In genomic region chr1:191072329-191072913, GRCm38 (mm10) we compare ENCODE assay signal across 20 mouse cellular contexts. TPM values are rescaled to one million over a fixed set of nuclear protein-coding genes. Genes with fewer than 3 reads are reported as not detected.
DNase-seq lines count a peak whose midpoint lies in the region; ATAC-seq and TF ChIP-seq lines count a peak whose summit lies in the region.
"Had no signal": no experiment of that assay in that cellular context is flagged by ENCODE, and none has a peak within 500 bp of the region (broad histone marks: within the 10 kb centered on the region; RNA-seq: fewer than 3 reads in every experiment).

No protein-coding gene starts in this region.

- intact Hi-C loops in heart, adult 2 months (cut with DNase I), result no loop called here

- 87% methylated on average over 16 of the region's 16 CpGs for WGBS in heart, adult 2 months
- 85% methylated on average over 16 of the region's 16 CpGs for WGBS in liver, embryonic 12.5 days (ENCODE audit: insufficient replicate concordance)
- 88% methylated on average over 16 of the region's 16 CpGs for WGBS in liver, embryonic 11.5 days
- WGBS in kidney, postnatal 0 days, result 84% methylated on average over 16 of the region's 16 CpGs
- WGBS in stomach, embryonic 15.5 days, result 90% methylated on average over 16 of the region's 16 CpGs
- WGBS in midbrain, embryonic 10.5 days, result 95% methylated on average over 16 of the region's 16 CpGs

- TF ChIP-seq CTCF in heart, adult 2 months (IDR thresholded peaks at IDR 0.05), result no peak
- TF ChIP-seq CTCF in kidney, postnatal 0 days (IDR thresholded peaks at IDR 0.05; ENCODE audit: low read depth), result no peak

- TF ChIP-seq POLR2A in heart, adult 2 months (IDR thresholded peaks at IDR 0.05; ENCODE audit: insufficient read depth, low read depth, low read length), result no peak

- H3K9ac ChIP-seq in heart, adult 2 months (ENCODE audit: low read depth, low read length), result no peak overlapping the region
- no peak overlapping the region for H3K9ac ChIP-seq in liver, embryonic 12.5 days
- no peak overlapping the region for H3K9ac ChIP-seq in liver, embryonic 11.5 days (ENCODE audit: low read depth, low read length)
- no peak overlapping the region for H3K9ac ChIP-seq in kidney, postnatal 0 days (ENCODE audit: low read depth, low read length)
- H3K9ac ChIP-seq in stomach, embryonic 15.5 days, result no peak overlapping the region
- H3K9ac ChIP-seq: midbrain, embryonic 15.5 days had no signal

- no peak for DNase-seq in heart, adult 2 months
- no peak for DNase-seq in heart, adult 11 months
- DNase-seq in liver, embryonic 11.5 days (ENCODE audit: low spot score), result no peak
- no peak for DNase-seq in kidney, postnatal 0 days (ENCODE audit: low spot score)
- DNase-seq in MN1 (ENCODE audit: low spot score), result no peak
- DNase-seq in midbrain, embryonic 10.5 days (ENCODE audit: low spot score), result no peak
- DNase-seq: cerebellum, adult 9-10 months; gastrocnemius, postnatal 36 days; layer of hippocampus, postnatal 36 days; lung, adult 2 months; right cerebral cortex, postnatal 14 days; thymus, adult 2 months had no signal

- H3K4me3 ChIP-seq in heart, adult 2 months, result no peak overlapping the region
- H3K4me3 ChIP-seq in liver, embryonic 12.5 days, result no peak overlapping the region
- H3K4me3 ChIP-seq in liver, embryonic 11.5 days (ENCODE audit: low read depth, low read length), result no peak overlapping the region
- H3K4me3 ChIP-seq in kidney, postnatal 0 days (replicated peaks; ENCODE audit: low read depth, low read length), result no peak overlapping the region
- H3K4me3 ChIP-seq in stomach, embryonic 15.5 days (replicated peaks), result no peak overlapping the region
- no peak overlapping the region for H3K4me3 ChIP-seq in midbrain, embryonic 10.5 days
- H3K4me3 ChIP-seq: midbrain, embryonic 15.5 days had no signal

- no peaks in the 10 kb centered on the region for H3K27me3 ChIP-seq in heart, adult 2 months (ENCODE audit: control insufficient read depth, insufficient read depth, low read length)
- no peaks in the 10 kb centered on the region for H3K27me3 ChIP-seq in liver, embryonic 12.5 days (replicated peaks)
- no peaks in the 10 kb centered on the region for H3K27me3 ChIP-seq in liver, embryonic 11.5 days (replicated peaks; ENCODE audit: control insufficient read depth, insufficient read depth, low read length)
- no peaks in the 10 kb centered on the region for H3K27me3 ChIP-seq in kidney, postnatal 0 days (ENCODE audit: insufficient read depth, low read length)
- H3K27me3 ChIP-seq in stomach, embryonic 15.5 days (replicated peaks), result no peaks in the 10 kb centered on the region
- no peaks in the 10 kb centered on the region for H3K27me3 ChIP-seq in midbrain, embryonic 10.5 days (ENCODE audit: low read depth, poor library complexity, severe bottlenecking)
- H3K27me3 ChIP-seq: midbrain, embryonic 15.5 days had no signal

- no peak for ATAC-seq in liver, embryonic 12.5 days
- no peak for ATAC-seq in liver, embryonic 11.5 days (replicated peaks; ENCODE audit: low FRiP score)
- peak; percentile 67 for ATAC-seq in kidney, postnatal 0 days (replicated peaks; ENCODE audit: low FRiP score, low read depth)
- ATAC-seq in stomach, embryonic 15.5 days (ENCODE audit: insufficient read depth, low FRiP score, low read depth), result no peak
- ATAC-seq: forebrain, embryonic 14.5 days; hindbrain, embryonic 16.5 days; midbrain, embryonic 15.5 days had no signal

- peak overlapping the region; percentile 6; the same call in 1 of the 2 replicates for H3K27ac ChIP-seq in heart, adult 2 months
- H3K27ac ChIP-seq in liver, embryonic 12.5 days, result 0 out of 2 replicates have a peak overlapping the region, but pooled peaks have one; percentile 5
- H3K27ac ChIP-seq in liver, embryonic 11.5 days (ENCODE audit: low read depth, low read length), result no peak overlapping the region
- H3K27ac ChIP-seq in kidney, postnatal 0 days, result no peak overlapping the region; the same call in 1 of the 2 replicates
- H3K27ac ChIP-seq in stomach, embryonic 15.5 days, result peak overlapping the region; percentile 31; the same call in 1 of the 2 replicates
- no peak overlapping the region for H3K27ac ChIP-seq in midbrain, embryonic 10.5 days (replicated peaks)
- H3K27ac ChIP-seq: midbrain, embryonic 15.5 days had no signal

- H3K36me3 ChIP-seq in heart, adult 2 months (ENCODE audit: control insufficient read depth, insufficient read depth, low read length), result no peaks in the 10 kb centered on the region
- peaks cover 100% of the 10 kb centered on the region for H3K36me3 ChIP-seq in liver, embryonic 12.5 days
- H3K36me3 ChIP-seq in liver, embryonic 11.5 days (ENCODE audit: control insufficient read depth, insufficient read depth, low read length), result peaks cover 54% of the 10 kb centered on the region
- peaks cover 18% of the 10 kb centered on the region; the same call in 1 of the 2 replicates for H3K36me3 ChIP-seq in kidney, postnatal 0 days (ENCODE audit: insufficient read depth, low read length)
- peaks cover 44% of the 10 kb centered on the region for H3K36me3 ChIP-seq in stomach, embryonic 15.5 days
- H3K36me3 ChIP-seq in midbrain, embryonic 10.5 days, result peaks cover 100% of the 10 kb centered on the region
- H3K36me3 ChIP-seq: midbrain, embryonic 15.5 days had no signal

- no peaks in the 10 kb centered on the region for H3K9me3 ChIP-seq in liver, embryonic 12.5 days (replicated peaks)
- no peaks in the 10 kb centered on the region for H3K9me3 ChIP-seq in liver, embryonic 11.5 days (ENCODE audit: control insufficient read depth, low read length)
- H3K9me3 ChIP-seq in kidney, postnatal 0 days (replicated peaks; ENCODE audit: low read length), result no peaks in the 10 kb centered on the region
- no peaks in the 10 kb centered on the region for H3K9me3 ChIP-seq in stomach, embryonic 15.5 days
- no peaks in the 10 kb centered on the region for H3K9me3 ChIP-seq in midbrain, embryonic 10.5 days (replicated peaks)
- H3K9me3 ChIP-seq: midbrain, embryonic 15.5 days had no signal

- no peak for TF ChIP-seq EP300 in heart, adult 2 months (IDR thresholded peaks at IDR 0.05; ENCODE audit: insufficient read depth, low read depth, low read length)

- H3K79me2 ChIP-seq in heart, adult 2 months (replicated peaks; ENCODE audit: control insufficient read depth, insufficient read depth, low read length), result no peaks in the 10 kb centered on the region

- H3K4me2 ChIP-seq in liver, embryonic 12.5 days, result no peak overlapping the region
- no peak overlapping the region for H3K4me2 ChIP-seq in liver, embryonic 11.5 days
- no peak overlapping the region for H3K4me2 ChIP-seq in kidney, postnatal 0 days (ENCODE audit: low read length)
- no peak overlapping the region for H3K4me2 ChIP-seq in stomach, embryonic 15.5 days
- H3K4me2 ChIP-seq: midbrain, embryonic 15.5 days had no signal

- peaks cover 1% of the 10 kb centered on the region; the same call in 1 of the 2 replicates for H3K4me1 ChIP-seq in heart, adult 2 months (ENCODE audit: control insufficient read depth, insufficient read depth, low read length)
- H3K4me1 ChIP-seq in liver, embryonic 12.5 days, result 0 out of 2 replicates have a peak, but pooled peaks cover 6% of the 10 kb centered on the region
- H3K4me1 ChIP-seq in liver, embryonic 11.5 days (replicated peaks; ENCODE audit: control insufficient read depth, insufficient read depth, low read length), result no peaks in the 10 kb centered on the region
- no peaks in the 10 kb centered on the region for H3K4me1 ChIP-seq in kidney, postnatal 0 days (replicated peaks; ENCODE audit: insufficient read depth, low read length)
- no peaks in the 10 kb centered on the region for H3K4me1 ChIP-seq in stomach, embryonic 15.5 days
- H3K4me1 ChIP-seq in midbrain, embryonic 10.5 days, result no peaks in the 10 kb centered on the region
- H3K4me1 ChIP-seq: midbrain, embryonic 15.5 days had no signal

RNA-seq across cellular contexts. Expression of gene Nsl1, which starts 9.6 kb away (rescaled TPM):
- under 1 TPM; 0.16 to 0.18 TPM for total RNA-seq in heart, adult 2 months (2021)
- 0.18 and 0.20 TPM in 2 replicates for polyA plus RNA-seq in heart, adult 2 months (2012; rRNA removed)
- 22.0 and 24.2 TPM in 2 replicates for polyA plus RNA-seq in liver, embryonic 12.5 days (2016; fragmentation: Nextera tagmentation; extraction: Ambion mirVana)
- polyA plus RNA-seq in liver, embryonic 11.5 days (2014; fragmentation: Nextera tagmentation; extraction: Ambion mirVana), result 27.7 and 30.7 TPM in 2 replicates
- polyA plus RNA-seq in kidney, postnatal 0 days (2015; fragmentation: Nextera tagmentation; extraction: Ambion mirVana), result 8.6 and 12.1 TPM in 2 replicates
- 18.3 and 18.6 TPM in 2 replicates for polyA plus RNA-seq in stomach, embryonic 15.5 days (2015; fragmentation: Nextera tagmentation; extraction: Ambion mirVana)
- 34.9 and 35.9 TPM in 2 replicates for polyA plus RNA-seq in midbrain, embryonic 10.5 days (2016; fragmentation: Nextera tagmentation; extraction: Ambion mirVana)

RNA-seq across cellular contexts. Expression of gene Tatdn3, which starts 9.7 kb away (rescaled TPM):
- total RNA-seq in heart, adult 2 months (2021), result 10 to 100 TPM; 14.3 to 14.6 TPM
- polyA plus RNA-seq in heart, adult 2 months (2012; rRNA removed), result 11.9 and 25.6 TPM in 2 replicates
- 8.9 and 9.8 TPM in 2 replicates for polyA plus RNA-seq in liver, embryonic 12.5 days (2016; fragmentation: Nextera tagmentation; extraction: Ambion mirVana)
- polyA plus RNA-seq in liver, embryonic 11.5 days (2014; fragmentation: Nextera tagmentation; extraction: Ambion mirVana), result 14.4 and 17.2 TPM in 2 replicates
- polyA plus RNA-seq in kidney, postnatal 0 days (2015; fragmentation: Nextera tagmentation; extraction: Ambion mirVana), result 15.6 and 16.1 TPM in 2 replicates
- 11.8 and 15.1 TPM in 2 replicates for polyA plus RNA-seq in stomach, embryonic 15.5 days (2015; fragmentation: Nextera tagmentation; extraction: Ambion mirVana)
- polyA plus RNA-seq in midbrain, embryonic 10.5 days (2016; fragmentation: Nextera tagmentation; extraction: Ambion mirVana), result 10.4 and 11.1 TPM in 2 replicates

RNA-seq across cellular contexts. Expression of gene Batf3, which starts 25.2 kb away (rescaled TPM):
- under 1 TPM in 1 of 2 experiments, not detected in 1; 0.60 TPM for total RNA-seq in heart, adult 2 months (2021)
- polyA plus RNA-seq in heart, adult 2 months (2012; rRNA removed), result 1.3 and 1.8 TPM in 2 replicates
- polyA plus RNA-seq in liver, embryonic 12.5 days (2016; fragmentation: Nextera tagmentation; extraction: Ambion mirVana), result 2.6 and 3.7 TPM in 2 replicates
- 5.7 and 6.0 TPM in 2 replicates for polyA plus RNA-seq in liver, embryonic 11.5 days (2014; fragmentation: Nextera tagmentation; extraction: Ambion mirVana)
- 10.5 and 12.5 TPM in 2 replicates for polyA plus RNA-seq in kidney, postnatal 0 days (2015; fragmentation: Nextera tagmentation; extraction: Ambion mirVana)
- polyA plus RNA-seq in stomach, embryonic 15.5 days (2015; fragmentation: Nextera tagmentation; extraction: Ambion mirVana), result 8.3 and 9.8 TPM in 2 replicates
- polyA plus RNA-seq in midbrain, embryonic 10.5 days (2016; fragmentation: Nextera tagmentation; extraction: Ambion mirVana), result 3.7 and 4.1 TPM in 2 replicates
- total RNA-seq: gastrocnemius, postnatal 36 days had no signal

RNA-seq across cellular contexts. Expression of gene Spata45, which starts 36.0 kb away (rescaled TPM):
- total RNA-seq in heart, adult 2 months (2021), result not detected
- polyA plus RNA-seq in heart, adult 2 months (2012; rRNA removed), result not detected in 2 replicates
- not detected in 2 replicates for polyA plus RNA-seq in liver, embryonic 12.5 days (2016; fragmentation: Nextera tagmentation; extraction: Ambion mirVana)
- polyA plus RNA-seq in liver, embryonic 11.5 days (2014; fragmentation: Nextera tagmentation; extraction: Ambion mirVana), result not detected in 2 replicates
- not detected in 2 replicates for polyA plus RNA-seq in kidney, postnatal 0 days (2015; fragmentation: Nextera tagmentation; extraction: Ambion mirVana)
- not detected in 2 replicates for polyA plus RNA-seq in stomach, embryonic 15.5 days (2015; fragmentation: Nextera tagmentation; extraction: Ambion mirVana)
- not detected in 2 replicates for polyA plus RNA-seq in midbrain, embryonic 10.5 days (2016; fragmentation: Nextera tagmentation; extraction: Ambion mirVana)
- total RNA-seq: gastrocnemius, postnatal 36 days; layer of hippocampus, postnatal 36 days; MEL had no signal
- polyA plus RNA-seq: embryonic facial prominence, embryonic 11.5 days; forebrain, embryonic 14.5 days; hindbrain, embryonic 16.5 days; lung, adult 2 months; midbrain, embryonic 15.5 days; neural tube, embryonic 14.5 days; thymus, adult 2 months had no signal

RNA-seq across cellular contexts. Expression of gene Flvcr1, which starts 46.5 kb away (rescaled TPM):
- 1 to 10 TPM; 4.2 to 4.7 TPM for total RNA-seq in heart, adult 2 months (2021)
- 4.6 and 6.6 TPM in 2 replicates for polyA plus RNA-seq in heart, adult 2 months (2012; rRNA removed)
- polyA plus RNA-seq in liver, embryonic 12.5 days (2016; fragmentation: Nextera tagmentation; extraction: Ambion mirVana), result 7.5 and 7.6 TPM in 2 replicates
- 11.8 and 12.1 TPM in 2 replicates for polyA plus RNA-seq in liver, embryonic 11.5 days (2014; fragmentation: Nextera tagmentation; extraction: Ambion mirVana)
- 7.5 and 7.9 TPM in 2 replicates for polyA plus RNA-seq in kidney, postnatal 0 days (2015; fragmentation: Nextera tagmentation; extraction: Ambion mirVana)
- 6.4 TPM in 2 replicates for polyA plus RNA-seq in stomach, embryonic 15.5 days (2015; fragmentation: Nextera tagmentation; extraction: Ambion mirVana)
- polyA plus RNA-seq in midbrain, embryonic 10.5 days (2016; fragmentation: Nextera tagmentation; extraction: Ambion mirVana), result 8.3 and 8.6 TPM in 2 replicates

Comparison
In these comparisons a context has a peak if more than half of its experiments do, and no peak if none do; other contexts are left out.
1. H3K27ac ChIP-seq: peak in heart, adult 2 months (single experiment), liver, embryonic 12.5 days (single experiment) and stomach, embryonic 15.5 days (single experiment); none in liver, embryonic 11.5 days (single experiment), kidney, postnatal 0 days (single experiment) and midbrain, embryonic 10.5 days (single experiment).